Comparison of ENCODE assay signal across 8 mouse cellular contexts in the genomic region with DNA sequence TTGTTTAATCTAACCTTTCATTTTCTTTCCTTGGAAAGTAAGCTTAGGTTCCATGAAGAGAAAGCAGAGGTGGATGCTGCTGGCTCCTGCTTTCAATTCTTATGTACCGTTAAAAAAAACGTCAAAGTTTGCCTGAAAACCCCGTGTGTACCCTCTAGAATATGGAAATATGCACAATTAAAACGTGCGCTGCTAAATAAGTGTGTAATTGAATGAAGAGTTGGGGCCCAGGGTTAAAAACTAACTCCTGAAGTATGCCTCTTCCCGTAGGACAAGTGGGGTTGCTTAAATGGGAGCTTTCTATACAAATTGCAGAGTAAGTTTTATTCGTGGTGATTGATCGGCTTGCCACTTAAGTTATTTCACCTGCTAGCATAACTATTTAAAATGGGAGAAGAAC. TPM values are rescaled to one million over a fixed set of nuclear protein-coding genes. Genes with fewer than 3 reads are reported as not detected.
A peak's percentile ranks its signal among the peaks of the same experiment; 100 is the strongest.
DNase-seq lines count a peak whose midpoint lies in the region; ATAC-seq lines count a peak whose summit lies in the region.

No protein-coding gene starts in this region.

- peaks cover 9% of the 10 kb centered on the region; the same call in 1 of the 2 replicates for H3K36me3 ChIP-seq in forebrain, embryonic 16.5 days (ENCODE audit: control insufficient read depth, insufficient read depth)
- H3K36me3 ChIP-seq in liver, embryonic 15.5 days (replicated peaks): peaks cover 10% of the 10 kb centered on the region

- WGBS in forebrain, embryonic 16.5 days: 42% methylated on average over 8 of the region's 8 CpGs
- 57% methylated on average over 8 of the region's 8 CpGs for WGBS in liver, embryonic 15.5 days (ENCODE audit: insufficient replicate concordance)

- peak overlapping the region; percentile 37; the same call in 1 of the 2 replicates for H3K27ac ChIP-seq in forebrain, embryonic 16.5 days (ENCODE audit: low read length)
- H3K27ac ChIP-seq in liver, embryonic 15.5 days (replicated peaks): no peak overlapping the region

- peaks cover 29% of the 10 kb centered on the region for H3K4me1 ChIP-seq in forebrain, embryonic 16.5 days (replicated peaks; ENCODE audit: control insufficient read depth, insufficient read depth, low read length)
- H3K4me1 ChIP-seq in liver, embryonic 15.5 days (replicated peaks): peaks cover 39% of the 10 kb centered on the region

- peak; percentile 17 for DNase-seq in cerebellum, adult 9-11 months
- no peak for DNase-seq in cerebellum, adult 8-10 months
- peak; percentile 15 for DNase-seq in 416B (ENCODE audit: low read depth)
- no peak for DNase-seq in urinary bladder, postnatal 14 days (ENCODE audit: low spot score)
- DNase-seq in frontal cortex, adult 2 months (ENCODE audit: extremely low spot score in 1 of 2, low spot score in 1 of 2): no peak
- DNase-seq in thymus, adult 18-20 months: no peak

- ATAC-seq in forebrain, embryonic 16.5 days: no peak
- ATAC-seq in liver, embryonic 15.5 days (ENCODE audit: insufficient read depth): no peak

- H3K4me3 ChIP-seq in forebrain, embryonic 16.5 days (replicated peaks; ENCODE audit: low read length): peak overlapping the region; percentile 57
- H3K4me3 ChIP-seq in liver, embryonic 15.5 days (replicated peaks): peak overlapping the region; percentile 77

- H3K9ac ChIP-seq in forebrain, embryonic 16.5 days (replicated peaks; ENCODE audit: low read depth, low read length): peak overlapping the region; percentile 66
- no peak overlapping the region for H3K9ac ChIP-seq in liver, embryonic 15.5 days

- H3K9me3 ChIP-seq in forebrain, embryonic 16.5 days (ENCODE audit: control insufficient read depth, low read length): no peaks in the 10 kb centered on the region
- no peaks in the 10 kb centered on the region for H3K9me3 ChIP-seq in liver, embryonic 15.5 days (replicated peaks)

- H3K4me2 ChIP-seq in forebrain, embryonic 16.5 days (ENCODE audit: low read length): peak overlapping the region; percentile 84
- peak overlapping the region; percentile 98 for H3K4me2 ChIP-seq in liver, embryonic 15.5 days

- H3K27me3 ChIP-seq in forebrain, embryonic 16.5 days (replicated peaks; ENCODE audit: control insufficient read depth, insufficient read depth, low read length): no peaks in the 10 kb centered on the region
- no peaks in the 10 kb centered on the region for H3K27me3 ChIP-seq in liver, embryonic 15.5 days

RNA-seq across cellular contexts. Expression of a gene that starts 1.1 kb away (rescaled TPM):
- 117 and 122 TPM in 2 replicates for polyA plus RNA-seq in forebrain, embryonic 16.5 days (2015; fragmentation: Nextera tagmentation; extraction: Ambion mirVana)
- polyA plus RNA-seq in liver, embryonic 15.5 days (2015; fragmentation: Nextera tagmentation; extraction: Ambion mirVana): 24.5 and 25.4 TPM in 2 replicates
- 192 and 200 TPM in 2 replicates for polyA plus RNA-seq in frontal cortex, adult 2 months (2012; rRNA removed)

RNA-seq across cellular contexts. Expression of a gene that starts 40.7 kb away (rescaled TPM):
- polyA plus RNA-seq in forebrain, embryonic 16.5 days (2015; fragmentation: Nextera tagmentation; extraction: Ambion mirVana): 13.4 and 14.4 TPM in 2 replicates
- polyA plus RNA-seq in liver, embryonic 15.5 days (2015; fragmentation: Nextera tagmentation; extraction: Ambion mirVana): 3.3 and 3.7 TPM in 2 replicates
- polyA plus RNA-seq in frontal cortex, adult 2 months (2012; rRNA removed): 18.0 and 22.1 TPM in 2 replicates

Comparison
In these comparisons a context has a peak if more than half of its experiments do, and no peak if none do; other contexts are left out.
1. DNase-seq: peak in cerebellum, adult 9-11 months (single experiment) and 416B (single experiment); none in cerebellum, adult 8-10 months (single experiment), urinary bladder, postnatal 14 days (single experiment), frontal cortex, adult 2 months (0 of 2) and thymus, adult 18-20 months (0 of 2).